Mouse (Mus musculus) intestine, embryonic 16.5 days (tissue): ENCODE data around the gene Lars2. TPM values are rescaled to one million over a fixed set of nuclear protein-coding genes. Genes with fewer than 3 reads are reported as not detected.
"Not testable (repeated sequence)": the region's sequence is repeated elsewhere in the genome, so short reads cannot be mapped to it uniquely, and the experiment has no call there.

ENCODE experiments used
- ATAC-seq: fragments of 200-750 bp; cut with Nextera tagmentation; 2 replicates; pipeline ENCODE4 v1.8.0; 2017; ENCODE audit warnings: moderate TSS enrichment, moderate library complexity
- H3K27ac ChIP-seq: fragments of 300-500 bp; sonication (generic); 2 replicates; pipeline ENCODE4 v1.5.1; 2014; ENCODE audit warnings: mild to moderate bottlenecking, low read length
- H3K27me3 ChIP-seq: fragments of 300-500 bp; sonication (generic); replicated peaks from 2 replicates; pipeline ENCODE4 v1.6.1; 2014; ENCODE audit warnings: low read length, control low read depth, mixed read lengths; ENCODE audit not compliant: control insufficient read depth, insufficient read depth
- H3K36me3 ChIP-seq: fragments of 300-500 bp; sonication (generic); 2 replicates; pipeline ENCODE4 v1.6.1; 2014; ENCODE audit warnings: low read length, control low read depth; ENCODE audit not compliant: control insufficient read depth, insufficient read depth
- H3K4me1 ChIP-seq: fragments of 300-500 bp; sonication (generic); 2 replicates; pipeline ENCODE4 v1.6.1; 2014; ENCODE audit warnings: low read length, control low read depth, mixed read lengths; ENCODE audit not compliant: control insufficient read depth, insufficient read depth
- H3K4me2 ChIP-seq: fragments of 300-500 bp; sonication (generic); 2 replicates; pipeline ENCODE4 v1.6.1; 2014; ENCODE audit warnings: low read depth, low read length, control low read depth
- H3K4me3 ChIP-seq: fragments of 300-500 bp; sonication (generic); 2 replicates; pipeline ENCODE4 v1.5.1; 2014; ENCODE audit warnings: mild to moderate bottlenecking, low read length
- H3K9ac ChIP-seq: fragments of 300-500 bp; sonication (generic); 2 replicates; pipeline ENCODE4 v1.6.1; 2014; ENCODE audit warnings: low read depth, low read length
- H3K9me3 ChIP-seq: fragments of 300-500 bp; sonication (generic); 2 replicates; pipeline ENCODE4 v1.6.1; 2016; ENCODE audit warnings: low read length, control low read depth; ENCODE audit not compliant: control insufficient read depth
- whole genome bisulfite sequencing: fragments of 180-500 bp; shearing (Covaris S2); extraction: QIAGEN DNeasy Blood & Tissue Kit; methylation state at CpG from one replicate; pipeline ENCODE4 v1.1.7; 2014; 5-methylcytosine and 5-hydroxymethylcytosine counted together
- polyA plus RNA-seq: library from polyadenylated mRNA; unstranded; fragments of >200 nt; fragmentation: Nextera tagmentation; extraction: Ambion mirVana; gene quantifications from 2 replicates; pipeline ENCODE4 v1.2.1, GENCODE M21; 2015

The Lars2 gene
- polyA plus RNA-seq, 1 experiment from 2014 or later = 508 TPM

DNA sequence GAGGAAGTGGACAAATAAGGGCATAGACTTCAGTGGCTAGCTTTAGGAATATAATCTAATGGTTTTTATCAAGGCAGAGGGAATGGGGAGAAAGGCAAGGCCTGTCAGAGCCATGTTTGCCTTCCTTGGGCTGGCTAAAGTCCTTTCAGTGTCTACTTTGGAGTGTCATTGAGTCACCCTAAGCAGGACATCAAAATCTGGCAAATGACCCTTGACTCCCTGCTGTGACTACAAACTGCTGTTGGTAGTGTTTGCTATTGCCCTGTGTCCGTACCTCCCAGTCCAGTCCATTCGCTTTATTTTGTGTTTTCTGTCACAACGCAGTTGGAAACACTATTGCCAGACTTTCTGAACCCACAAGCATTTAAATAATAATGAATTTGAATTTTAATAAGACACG lies 63.1 kb downstream of the Lars2 start:
- WGBS = 93% methylated on average over 4 of the region's 4 CpGs
- H3K27me3 ChIP-seq = no peaks in the 10 kb centered on the region
- H3K4me2 ChIP-seq = no peak overlapping the region
- H3K9me3 ChIP-seq = no peaks in the 10 kb centered on the region
- H3K36me3 ChIP-seq = no peaks in the 10 kb centered on the region
- no peak overlapping the region for H3K4me3 ChIP-seq
- ATAC-seq = no peak
- H3K27ac ChIP-seq = no peak overlapping the region
- no peaks in the 10 kb centered on the region for H3K4me1 ChIP-seq
- no peak overlapping the region for H3K9ac ChIP-seq

DNA sequence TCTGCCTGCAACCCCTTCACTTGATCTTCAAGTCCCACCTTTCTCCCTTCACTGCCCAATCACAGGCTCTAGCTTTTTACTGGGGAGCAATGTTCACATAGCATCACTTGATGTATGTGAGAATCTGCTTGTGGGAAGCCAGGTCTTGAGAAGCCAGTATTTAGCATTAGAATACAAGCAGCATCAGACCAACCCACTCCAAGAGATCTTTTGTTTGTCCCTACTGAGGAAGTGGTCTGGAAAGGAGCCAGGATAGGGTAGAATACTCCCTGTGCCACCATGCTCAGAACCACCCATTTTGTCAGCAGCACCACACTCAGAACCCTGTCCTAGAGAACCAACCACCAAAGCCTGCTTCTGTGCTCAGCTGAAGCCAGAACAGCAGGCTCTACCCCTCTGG lies 64.2 kb downstream of the Lars2 start:
- Histone ChIP-seq H3K36me3 (no peaks in the 10 kb centered on the region), H3K27me3 (no peaks in the 10 kb centered on the region), H3K4me2 (no peak overlapping the region), H3K9ac (no peak overlapping the region), H3K4me1 (no peaks in the 10 kb centered on the region), H3K27ac (no peak overlapping the region), H3K9me3 (no peaks in the 10 kb centered on the region), H3K4me3 (no peak overlapping the region)
- ATAC-seq = no peak

DNA sequence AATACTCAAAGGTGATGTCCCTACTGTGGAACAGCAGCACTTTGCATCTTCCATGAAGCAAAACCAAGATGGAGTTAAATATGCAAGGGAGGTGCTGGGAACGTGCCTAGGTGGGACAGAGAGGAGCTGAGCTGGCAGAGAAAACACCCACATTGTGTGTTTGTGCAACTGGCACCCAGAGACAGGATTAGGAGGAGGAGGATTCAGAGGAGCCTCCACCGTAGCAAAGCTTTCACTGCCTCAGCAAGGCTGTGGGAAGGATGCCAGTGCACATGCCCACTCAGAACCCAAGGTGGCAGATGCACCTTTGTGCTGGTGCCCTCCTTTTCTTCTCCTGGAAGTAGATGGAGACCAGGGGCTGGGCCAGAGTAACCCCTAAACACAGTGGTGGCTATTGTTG lies 71.5 kb downstream of the Lars2 start:
- H3K36me3 ChIP-seq = no peaks in the 10 kb centered on the region

DNA sequence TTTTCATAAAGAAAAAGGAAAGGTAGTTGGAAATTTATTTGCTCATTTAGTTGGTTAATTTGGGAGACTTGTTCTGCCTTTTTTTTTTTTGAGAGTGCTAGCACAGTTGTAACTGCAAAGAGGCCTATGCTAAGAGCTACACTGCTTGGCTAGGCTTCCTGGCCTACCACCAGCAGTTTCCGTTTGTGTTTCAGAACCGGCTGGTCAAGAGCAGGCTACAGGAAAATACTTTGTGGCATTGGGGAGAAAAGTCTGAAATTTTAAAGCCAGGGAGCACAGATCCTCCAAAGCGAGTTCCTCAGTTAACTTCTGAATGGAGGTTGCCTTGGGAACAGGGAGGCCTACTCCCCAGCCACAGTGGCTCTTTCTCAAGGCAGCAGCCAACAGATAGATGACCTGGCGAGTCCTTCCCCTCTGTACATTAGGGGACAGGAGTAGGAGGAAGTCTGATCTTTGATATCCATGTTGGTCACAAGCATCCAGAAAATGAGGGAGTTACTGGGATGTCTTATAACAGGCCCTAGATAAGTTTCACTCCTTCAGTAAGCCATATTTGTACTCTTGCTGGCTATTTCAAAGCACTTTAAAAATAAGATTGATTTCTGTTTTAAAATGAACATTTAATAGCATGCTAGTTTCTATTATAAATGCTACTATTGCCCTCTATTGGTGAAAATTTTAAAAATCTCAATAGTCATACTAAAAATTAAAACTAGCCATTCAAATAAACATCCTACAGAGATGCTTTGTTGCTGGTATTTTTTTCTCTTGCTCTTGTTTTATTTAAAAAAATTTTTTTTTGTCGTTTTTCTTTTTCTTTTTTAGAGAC lies 73.7 kb downstream of the Lars2 start:
- Histone ChIP-seq H3K9me3 (no peaks in the 10 kb centered on the region), H3K9ac (no peak overlapping the region), H3K27ac (no peak overlapping the region), H3K27me3 (no peaks in the 10 kb centered on the region), H3K4me2 (no peak overlapping the region), H3K4me3 (no peak overlapping the region), H3K36me3 (no peaks in the 10 kb centered on the region), H3K4me1 (no peaks in the 10 kb centered on the region)
- ATAC-seq = no peak
- WGBS = 51% methylated on average over 5 of the region's 5 CpGs

More for the DNA sequence above, 71.5 kb downstream of the Lars2 start:
- Histone ChIP-seq H3K4me1 (no peaks in the 10 kb centered on the region), H3K9ac (no peak overlapping the region), H3K9me3 (no peaks in the 10 kb centered on the region), H3K4me3 (no peak overlapping the region), H3K27ac (no peak overlapping the region), H3K4me2 (no peak overlapping the region), H3K27me3 (no peaks in the 10 kb centered on the region)
- ATAC-seq = no peak
- 83% methylated on average over 2 of the region's 2 CpGs for WGBS

DNA sequence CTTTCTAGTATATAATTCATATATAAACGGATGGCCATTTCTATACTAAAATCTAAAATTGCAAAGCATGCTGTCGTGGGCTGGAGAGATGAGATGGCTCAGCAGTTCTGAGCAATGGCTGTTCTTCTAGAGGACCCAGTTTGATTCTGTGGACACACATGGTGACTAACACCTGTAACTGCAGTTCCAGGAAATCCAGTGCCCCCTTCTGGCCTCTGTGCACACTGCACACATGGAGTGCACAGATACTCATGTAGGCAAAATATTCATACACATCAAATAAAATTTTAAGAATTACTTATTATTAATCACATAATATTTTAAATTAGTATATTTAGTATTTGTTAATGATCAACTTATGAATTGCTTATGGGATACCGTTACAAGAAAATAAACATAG lies 80.4 kb downstream of the Lars2 start:
- H3K4me1 ChIP-seq, H3K4me2 ChIP-seq, H3K27me3 ChIP-seq, H3K36me3 ChIP-seq, H3K4me3 ChIP-seq, H3K9ac ChIP-seq, H3K9me3 ChIP-seq, ATAC-seq, H3K27ac ChIP-seq: not testable (repeated sequence)
- 97% methylated on average over 3 of the region's 3 CpGs for WGBS

DNA sequence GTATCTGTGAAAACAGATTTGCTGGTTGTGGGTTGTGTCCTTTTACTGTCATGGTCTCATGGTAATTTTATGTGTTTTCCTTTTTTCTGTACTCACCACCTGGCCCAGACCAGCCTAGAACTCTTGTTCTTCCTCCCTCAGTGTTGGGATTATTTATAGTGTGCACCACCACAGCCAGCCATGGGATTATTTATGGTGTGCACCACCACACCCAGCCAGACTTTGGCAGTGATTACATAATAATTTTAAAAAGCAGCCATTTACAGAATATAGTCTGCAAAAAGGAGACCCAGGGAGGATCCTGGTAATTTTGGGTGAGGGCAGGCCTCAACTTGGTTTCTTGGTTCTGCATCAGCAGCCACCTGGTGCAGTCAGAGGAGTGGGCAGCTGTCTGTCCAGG lies 81.9 kb downstream of the Lars2 start:
- Histone ChIP-seq H3K4me2 (no peak overlapping the region), H3K27ac (no peak overlapping the region), H3K9me3 (no peaks in the 10 kb centered on the region), H3K27me3 (no peaks in the 10 kb centered on the region), H3K9ac (no peak overlapping the region), H3K4me1 (no peaks in the 10 kb centered on the region), H3K36me3 (no peaks in the 10 kb centered on the region), H3K4me3 (no peak overlapping the region)
- ATAC-seq = no peak

DNA sequence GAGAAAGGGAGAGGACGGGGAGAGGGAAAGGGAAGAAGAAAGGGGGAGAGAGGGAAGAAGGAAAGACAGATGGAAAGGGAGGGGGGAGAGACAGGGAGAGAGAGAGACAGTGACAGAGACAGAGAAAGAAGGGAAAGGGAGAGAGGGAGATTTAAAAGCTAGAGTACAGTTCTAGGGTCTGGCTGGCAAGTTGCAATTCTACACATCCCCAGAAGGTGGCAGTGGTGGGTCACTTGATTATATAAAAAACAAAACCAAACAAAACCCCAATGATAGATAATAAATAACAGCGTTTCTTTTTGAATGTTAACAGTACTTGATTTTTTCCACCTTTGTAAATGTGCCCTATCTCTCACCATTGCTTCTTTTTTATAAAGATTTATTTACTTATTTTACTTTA lies 83.4 kb downstream of the Lars2 start:
- H3K4me1 ChIP-seq = no peaks in the 10 kb centered on the region
- H3K27ac ChIP-seq = no peak overlapping the region
- ATAC-seq = no peak
- H3K27me3 ChIP-seq = no peaks in the 10 kb centered on the region
- 39% methylated on average over 2 of the region's 2 CpGs for WGBS
- no peak overlapping the region for H3K4me2 ChIP-seq
- H3K36me3 ChIP-seq = no peaks in the 10 kb centered on the region
- H3K4me3 ChIP-seq = no peak overlapping the region
- no peak overlapping the region for H3K9ac ChIP-seq
- no peaks in the 10 kb centered on the region for H3K9me3 ChIP-seq

DNA sequence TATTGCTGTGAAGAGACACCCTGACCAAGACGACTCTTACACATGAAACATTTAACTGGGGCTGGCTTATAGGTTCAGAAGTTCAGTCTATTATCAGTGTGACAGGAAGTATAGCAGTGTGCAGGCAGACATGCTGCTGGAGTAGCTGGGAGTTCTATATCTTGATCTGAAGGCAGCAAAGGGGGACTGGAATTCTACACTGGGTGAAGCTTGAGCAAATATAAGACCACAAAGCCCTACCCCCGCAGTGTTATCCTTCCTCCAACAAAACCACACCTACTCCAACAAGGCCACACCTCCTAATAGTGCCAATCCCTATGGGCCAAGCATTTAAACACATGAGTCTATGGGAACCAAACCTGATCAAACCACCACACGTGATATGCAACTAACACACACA lies 85.0 kb downstream of the Lars2 start:
- H3K36me3 ChIP-seq = no peaks in the 10 kb centered on the region
- H3K9ac ChIP-seq = no peak overlapping the region
- H3K4me3 ChIP-seq = no peak overlapping the region
- no peak for ATAC-seq
- H3K27me3 ChIP-seq = no peaks in the 10 kb centered on the region
- H3K4me2 ChIP-seq = no peak overlapping the region
- 52% methylated on average over 3 of the region's 3 CpGs for WGBS
- H3K4me1 ChIP-seq = peaks cover 1% of the 10 kb centered on the region; the same call in 1 of the 2 replicates
- H3K27ac ChIP-seq = no peak overlapping the region
- H3K9me3 ChIP-seq = no peaks in the 10 kb centered on the region

DNA sequence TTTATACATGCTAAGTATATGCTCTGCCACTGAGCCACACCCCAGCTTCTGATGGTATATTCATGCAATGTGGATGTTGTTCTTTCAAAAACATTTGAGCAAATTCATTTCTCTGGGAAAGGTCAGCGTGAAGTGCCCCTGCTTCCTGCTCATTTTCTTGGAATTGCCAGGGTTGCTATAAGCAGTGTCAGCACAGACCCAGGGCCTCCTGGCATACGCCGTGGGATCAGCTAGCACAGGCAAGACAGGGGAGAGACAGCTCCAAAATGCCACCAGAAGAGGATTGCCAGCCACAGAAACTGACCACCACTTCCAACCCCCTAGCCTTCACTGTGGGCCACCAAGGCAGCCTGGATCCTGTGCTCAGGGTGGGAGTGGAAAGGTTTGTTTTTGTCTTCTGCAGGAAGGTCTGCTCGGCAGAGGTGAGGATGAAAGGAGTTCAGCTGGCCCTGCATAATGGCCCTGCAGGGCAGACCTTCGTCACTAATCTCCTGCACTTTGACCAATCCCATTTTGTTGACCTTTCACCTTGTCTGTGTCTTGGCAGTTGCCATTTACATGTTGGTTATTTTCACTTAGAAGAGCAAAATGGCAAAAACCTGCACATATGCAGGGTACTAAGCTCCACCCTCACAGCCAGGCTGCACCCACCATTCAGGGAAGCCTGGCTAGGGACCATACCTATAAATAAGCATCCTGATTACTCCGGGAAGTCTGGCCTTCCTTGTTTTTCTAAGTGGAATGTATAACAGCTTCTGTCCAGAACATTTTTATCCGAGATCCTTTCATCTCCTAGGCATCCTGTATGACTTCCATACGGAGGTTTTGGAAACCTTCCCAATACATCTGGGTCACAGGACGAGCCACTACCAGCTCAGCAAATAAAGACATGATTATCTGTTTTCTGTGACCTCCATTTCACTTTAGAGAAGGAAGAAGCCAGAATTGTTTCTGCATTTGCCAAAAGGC lies 90.2 kb downstream of the Lars2 start:
- Histone ChIP-seq H3K36me3 (no peaks in the 10 kb centered on the region), H3K4me2 (no peak overlapping the region), H3K9me3 (no peaks in the 10 kb centered on the region), H3K4me1 (peaks cover 6% of the 10 kb centered on the region; the same call in 1 of the 2 replicates), H3K9ac (no peak overlapping the region), H3K27me3 (no peaks in the 10 kb centered on the region), H3K27ac (peak overlapping the region; percentile 38), H3K4me3 (no peak overlapping the region)
- 50% methylated on average over 9 of the region's 9 CpGs for WGBS
- no peak for ATAC-seq
